8 mouse cellular contexts compared by ENCODE assay signal in the genomic region with DNA sequence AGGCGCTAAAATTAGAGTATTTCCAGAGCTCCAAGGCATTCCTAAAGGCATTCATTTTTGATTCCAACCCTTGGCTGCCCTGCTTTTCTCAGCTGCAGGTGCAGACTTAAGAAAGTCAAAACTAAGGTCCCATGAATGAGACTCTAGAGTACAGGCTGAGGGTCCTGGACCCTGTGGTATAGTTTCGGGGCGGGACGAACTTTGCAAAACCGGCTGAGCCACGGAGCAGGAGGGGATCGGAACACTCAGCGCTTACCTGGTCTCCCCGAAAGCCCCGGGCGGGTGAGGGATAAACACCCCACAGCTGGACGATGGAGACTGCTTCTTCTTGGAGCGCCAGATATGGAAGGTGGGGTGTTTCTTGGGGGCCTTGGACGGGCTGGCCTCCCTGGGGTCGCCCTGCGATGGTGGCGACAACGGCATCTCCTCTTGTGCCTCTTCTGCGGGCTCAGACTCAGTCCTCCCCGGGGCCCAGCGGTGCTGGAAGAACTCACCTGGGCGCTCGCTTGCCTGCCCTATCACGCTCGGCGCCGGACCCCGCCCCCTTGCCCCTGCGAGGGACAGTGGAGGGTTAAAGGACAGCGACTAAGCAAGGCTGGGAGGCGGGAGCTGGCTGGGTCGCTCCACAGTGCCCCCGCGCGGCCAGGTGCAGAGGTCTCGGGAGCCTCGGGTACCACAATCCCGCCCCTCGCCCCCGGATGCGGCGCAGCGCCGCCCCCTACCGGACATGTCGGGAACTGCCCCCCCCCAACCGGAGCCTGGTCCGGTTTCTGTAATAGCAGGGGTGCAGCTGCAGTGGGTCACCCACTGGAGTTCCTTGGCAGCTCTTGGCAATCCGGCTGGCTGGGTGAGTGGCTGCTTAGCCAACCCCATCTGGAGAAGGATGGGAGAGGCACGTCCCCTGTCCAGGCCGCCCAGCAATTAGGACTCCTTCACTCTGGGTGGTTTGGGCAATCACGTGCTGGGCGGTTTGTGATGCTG. TPM values are rescaled to one million over a fixed set of nuclear protein-coding genes. Genes with fewer than 3 reads are reported as not detected.
A peak's percentile ranks its signal among the peaks of the same experiment; 100 is the strongest.
DNase-seq lines count a peak whose midpoint lies in the region; TF ChIP-seq lines count a peak whose summit lies in the region.

A gene (minus strand): TSS at position 517 of the 981 bp plus-strand sequence.

- H3K27me3 ChIP-seq in MEL (ENCODE audit: control insufficient read depth in 1 of 2, insufficient read depth in 2 of 2, low read length in 2 of 2): peaks cover 0 to 1% of the 10 kb centered on the region in 2 experiments
- H3K27me3 ChIP-seq in forebrain, embryonic 10.5 days (ENCODE audit: poor library complexity, severe bottlenecking): peaks cover 31% of the 10 kb centered on the region
- H3K27me3 ChIP-seq in hindbrain, embryonic 10.5 days (ENCODE audit: insufficient read depth, poor library complexity, severe bottlenecking): peaks cover 24% of the 10 kb centered on the region
- H3K27me3 ChIP-seq in megakaryocyte, embryonic 14.5 days (replicated peaks): peaks cover 36% of the 10 kb centered on the region

- TF ChIP-seq EP300 in MEL (IDR thresholded peaks at IDR 0.05; ENCODE audit: low read depth in 1 of 2, low read length in 2 of 2): no peak

- no peaks in the 10 kb centered on the region for H3K4me1 ChIP-seq in MEL (ENCODE audit: control insufficient read depth in 1 of 2, insufficient read depth in 2 of 2, low read length in 2 of 2)
- peaks cover 13% of the 10 kb centered on the region for H3K4me1 ChIP-seq in forebrain, embryonic 10.5 days
- peaks cover 11% of the 10 kb centered on the region for H3K4me1 ChIP-seq in hindbrain, embryonic 10.5 days (replicated peaks)
- H3K4me1 ChIP-seq in megakaryocyte, embryonic 14.5 days: peaks cover 12% of the 10 kb centered on the region

- WGBS in forebrain, embryonic 10.5 days: 5% methylated on average over 53 of the region's 53 CpGs
- WGBS in hindbrain, embryonic 10.5 days: 4% methylated on average over 53 of the region's 53 CpGs

- H3K27ac ChIP-seq in MEL (ENCODE audit: control insufficient read depth, low read depth, low read length): no peak within 1 kb of the TSS
- H3K27ac ChIP-seq in forebrain, embryonic 10.5 days: no peak within 1 kb of the TSS
- H3K27ac ChIP-seq in hindbrain, embryonic 10.5 days: no peak within 1 kb of the TSS

- no peak within 1 kb of the TSS for H3K4me3 ChIP-seq in MEL (ENCODE audit: control insufficient read depth in 1 of 2, insufficient read depth in 1 of 2, low read depth in 2 of 2, low read length in 2 of 2)
- peak within 1 kb of the TSS; percentile 55 for H3K4me3 ChIP-seq in forebrain, embryonic 10.5 days
- H3K4me3 ChIP-seq in hindbrain, embryonic 10.5 days: peak within 1 kb of the TSS; percentile 53
- H3K4me3 ChIP-seq in megakaryocyte, embryonic 14.5 days (replicated peaks): peak within 1 kb of the TSS; percentile 79

- no peak for TF ChIP-seq RAD21 in MEL (IDR thresholded peaks at IDR 0.05; ENCODE audit: low read depth, low read length)

- H3K36me3 ChIP-seq in MEL (ENCODE audit: control insufficient read depth in 1 of 2, insufficient read depth in 2 of 2, low read length in 2 of 2): no peaks in the 10 kb centered on the region
- no peaks in the 10 kb centered on the region for H3K36me3 ChIP-seq in forebrain, embryonic 10.5 days (replicated peaks)
- no peaks in the 10 kb centered on the region for H3K36me3 ChIP-seq in hindbrain, embryonic 10.5 days
- H3K36me3 ChIP-seq in megakaryocyte, embryonic 14.5 days (replicated peaks; ENCODE audit: low read length): no peaks in the 10 kb centered on the region

- DNase-seq in MEL (ENCODE audit: low read depth, low spot score): no peak
- DNase-seq in c-Kit-negative CD71-positive TER-119-positive erythroid progenitor cells, embryonic 14.5 days (ENCODE audit: low read depth, low spot score): peak; percentile 30
- DNase-seq in forebrain, embryonic 10.5 days (ENCODE audit: extremely low spot score, low spot score): peak; percentile 77
- DNase-seq in hindbrain, embryonic 10.5 days (ENCODE audit: low spot score): peak; percentile 76
- DNase-seq in layer of hippocampus, postnatal 25 days (ENCODE audit: extremely low spot score in 1 of 2, low spot score in 1 of 2): peak; percentile 30 to 51
- DNase-seq in right cerebral cortex, postnatal 25 days: peak; percentile 12
- DNase-seq in urinary bladder, postnatal 36 days (ENCODE audit: low spot score in 2 of 2): peak; percentile 89

- H3K9ac ChIP-seq in MEL (ENCODE audit: control insufficient read depth, low read depth, low read length, poor library complexity, severe bottlenecking): no peak within 1 kb of the TSS

- TF ChIP-seq CTCF in MEL (IDR thresholded peaks at IDR 0.05 in 2 of 3, conservative IDR thresholded peaks at IDR 0.05 in 1 of 3; ENCODE audit: control insufficient read depth in 1 of 3, insufficient read depth in 1 of 3, low read depth in 2 of 3, low read length in 3 of 3, poor library complexity in 1 of 3, severe bottlenecking in 1 of 3): peak in 2 of 3 experiments; percentile 3 to 47; a peak in 2 of 6 replicates

- no peak for TF ChIP-seq POLR2A in MEL (IDR thresholded peaks at IDR 0.05; ENCODE audit: control insufficient read depth in 1 of 2, insufficient read depth in 1 of 2, low read depth in 1 of 2, low read length in 2 of 2, poor library complexity in 1 of 2)

- no peaks in the 10 kb centered on the region for H3K79me2 ChIP-seq in MEL (ENCODE audit: control insufficient read depth, insufficient read depth, low read length, poor library complexity)

- no peaks in the 10 kb centered on the region for H3K9me3 ChIP-seq in MEL (replicated peaks; ENCODE audit: insufficient read depth, low read length)
- H3K9me3 ChIP-seq in forebrain, embryonic 10.5 days: no peaks in the 10 kb centered on the region; the same call in 1 of the 2 replicates
- no peaks in the 10 kb centered on the region for H3K9me3 ChIP-seq in hindbrain, embryonic 10.5 days
- no peaks in the 10 kb centered on the region for H3K9me3 ChIP-seq in megakaryocyte, embryonic 14.5 days

TF ChIP-seq in MEL, 35 proteins besides CTCF, POLR2A, EP300 and RAD21:
- TF ChIP-seq MXI1 (IDR thresholded peaks at IDR 0.05; ENCODE audit: low read depth, low read length): no peak
- TF ChIP-seq MAX (IDR thresholded peaks at IDR 0.05; ENCODE audit: low read length): no peak
- no peak for TF ChIP-seq RCOR1 (IDR thresholded peaks at IDR 0.05; ENCODE audit: low read depth, low read length)
- no peak for TF ChIP-seq ELF1 (IDR thresholded peaks at IDR 0.05; ENCODE audit: low read depth, low read length)
- no peak for TF ChIP-seq JUND (IDR thresholded peaks at IDR 0.05; ENCODE audit: low read depth, low read length)
- no peak for TF ChIP-seq MAZ (IDR thresholded peaks at IDR 0.05; ENCODE audit: low read depth, low read length)
- TF ChIP-seq UBTF (IDR thresholded peaks at IDR 0.05; ENCODE audit: borderline replicate concordance, insufficient read depth, low read depth, low read length): no peak
- TF ChIP-seq ZC3H11A (IDR thresholded peaks at IDR 0.05; ENCODE audit: low read depth, low read length): no peak
- no peak for TF ChIP-seq TCF12 (IDR thresholded peaks at IDR 0.05; ENCODE audit: low read depth, low read length)

RNA-seq across cellular contexts. Expression of the gene that starts here (rescaled TPM):
- total RNA-seq in MEL (2012; rRNA removed): 0.03 and 0.04 TPM in 2 replicates
- under 1 TPM in 1 of 2 experiments, not detected in 1; 0.14 TPM for polyA plus RNA-seq in MEL (2012; ENCODE audit: insufficient read depth in 1 of 2, insufficient read length in 2 of 2, low read depth in 1 of 2, low replicate concordance in 2 of 2, missing spikeins in 1 of 2)
- polyA plus RNA-seq in forebrain, embryonic 10.5 days (2016; fragmentation: Nextera tagmentation; extraction: Ambion mirVana): 0.16 and 0.22 TPM in 2 replicates
- polyA plus RNA-seq in hindbrain, embryonic 10.5 days (2016; fragmentation: Nextera tagmentation; extraction: Ambion mirVana): 0.21 and 0.22 TPM in 2 replicates
- under 1 TPM; 0.32 to 0.40 TPM for total RNA-seq in layer of hippocampus, postnatal 25 days (2021)
- polyA plus RNA-seq in megakaryocyte, embryonic 14.5 days (2012; ENCODE audit: insufficient read depth, low replicate concordance): 0.25 TPM in 1 of 2 replicates, not detected in the other

Comparison
In these comparisons a context has a peak if more than half of its experiments do, and no peak if none do; other contexts are left out.
1. Peak in DNase-seq and H3K4me3 ChIP-seq in forebrain, embryonic 10.5 days; RNA of the gene not detected or under 1 TPM.
2. Peak in DNase-seq and H3K4me3 ChIP-seq in hindbrain, embryonic 10.5 days; RNA of the gene not detected or under 1 TPM.
3. Peak in DNase-seq in layer of hippocampus, postnatal 25 days; RNA of the gene not detected or under 1 TPM.